Mouse (Mus musculus): ENCODE data around the gene Rapsn. TPM values are rescaled to one million over a fixed set of nuclear protein-coding genes. Genes with fewer than 3 reads are reported as not detected.
A peak's percentile ranks its signal among the peaks of the same experiment; 100 is the strongest.

The Rapsn gene
- total and polyA plus RNA-seq, 2 experiments from 2014 or later, result 1.2 to 2.4 TPM

DNA sequence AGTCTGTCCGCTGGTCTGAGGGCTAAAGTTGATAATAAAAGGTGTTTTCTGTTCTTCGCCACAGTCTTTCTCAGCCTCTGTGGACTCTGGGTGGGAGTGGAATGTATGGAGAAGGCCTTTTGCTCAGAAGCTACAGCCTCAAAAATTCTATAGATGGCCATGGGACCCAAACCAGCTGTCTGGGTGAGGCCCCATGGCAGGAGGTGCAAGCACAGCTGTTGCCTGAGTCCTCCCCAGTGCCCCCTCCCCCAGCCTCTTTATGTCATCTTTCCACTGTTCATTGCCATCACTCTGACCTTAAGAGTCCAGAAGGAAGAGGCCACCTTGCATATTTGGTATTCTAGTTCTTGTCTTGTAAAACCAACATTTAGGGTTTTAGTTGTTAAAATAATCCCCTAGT is 24.0 kb downstream of the Rapsn start:
- Histone ChIP-seq H3K27me3 (ENCODE audit: insufficient read depth, low read length) (no peaks in the 10 kb centered on the region), H3K36me3 (ENCODE audit: insufficient read depth, low read length) (peaks cover 58% of the 10 kb centered on the region), H3K4me2 (ENCODE audit: low read depth, low read length, poor library complexity, severe bottlenecking) (no peak overlapping the region), H3K9ac (replicated peaks; ENCODE audit: low read length, poor library complexity, severe bottlenecking) (no peak overlapping the region), H3K9me3 (ENCODE audit: low read length) (no peaks in the 10 kb centered on the region), H3K27ac (ENCODE audit: low read depth, low read length) (no peak overlapping the region), H3K4me3 (ENCODE audit: low read depth, low read length) (no peak overlapping the region), H3K4me1 (ENCODE audit: insufficient read depth, low read length) (peaks cover 3% of the 10 kb centered on the region; the same call in 1 of the 2 replicates)
- no peak for TF ChIP-seq CTCF (IDR thresholded peaks at IDR 0.05)
- no peak for ATAC-seq (ENCODE audit: low FRiP score)
- DNase-seq (ENCODE audit: low spot score), result no peak
- 95% methylated on average over 2 of the region's 2 CpGs for WGBS

DNA sequence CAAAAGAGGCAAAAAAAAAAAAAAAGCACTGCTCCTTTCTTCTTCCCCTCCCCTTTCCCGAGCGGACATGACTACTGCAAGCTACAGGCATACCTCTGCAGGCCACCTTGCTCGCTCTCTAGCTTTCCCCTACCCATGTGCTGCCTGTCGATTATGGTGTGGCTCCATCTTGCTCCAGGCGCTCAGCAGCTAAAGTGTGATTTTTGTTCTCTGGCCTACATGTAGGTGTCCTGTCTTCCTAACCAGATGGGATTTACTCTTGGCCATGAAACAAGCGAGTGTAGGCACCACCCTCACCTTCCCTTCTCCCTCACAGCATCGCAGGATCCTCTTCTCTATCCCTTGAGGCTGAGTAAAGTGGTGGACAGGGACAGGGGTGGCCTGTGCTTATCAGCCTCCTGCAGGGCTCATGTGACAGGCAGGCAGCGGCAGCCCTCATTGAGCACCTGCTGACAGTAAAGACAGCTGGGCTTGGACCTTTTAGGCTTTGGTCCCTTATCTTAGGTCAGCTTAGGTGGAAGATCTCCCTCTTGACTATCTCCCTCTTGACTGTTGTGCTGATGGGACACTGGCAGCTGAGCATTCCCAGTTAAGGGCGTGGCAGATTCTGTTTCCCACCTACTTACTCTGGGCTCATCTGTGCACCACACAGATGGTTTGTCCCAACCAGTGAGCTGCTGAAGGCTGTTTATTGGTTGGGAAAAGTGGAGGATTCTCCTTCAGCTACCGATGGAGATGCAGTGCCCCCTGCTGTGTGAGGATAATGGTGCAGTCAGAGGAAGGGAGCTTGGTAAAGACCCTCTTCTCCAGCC is 25.3 kb downstream of the Rapsn start:
- H3K9ac ChIP-seq (replicated peaks; ENCODE audit: low read length, poor library complexity, severe bottlenecking), result no peak overlapping the region
- no peaks in the 10 kb centered on the region for H3K4me1 ChIP-seq (ENCODE audit: insufficient read depth, low read length)
- H3K4me3 ChIP-seq (ENCODE audit: low read depth, low read length), result no peak overlapping the region
- no peaks in the 10 kb centered on the region for H3K9me3 ChIP-seq (ENCODE audit: low read length)
- DNase-seq (ENCODE audit: low spot score) (peak; percentile 63), ATAC-seq (ENCODE audit: low FRiP score) (peak; percentile 13; the same call in 1 of the 2 replicates)
- WGBS, result 78% methylated on average over 10 of the region's 10 CpGs
- peaks cover 60% of the 10 kb centered on the region for H3K36me3 ChIP-seq (ENCODE audit: insufficient read depth, low read length)
- peak; percentile 80 for TF ChIP-seq CTCF (IDR thresholded peaks at IDR 0.05)
- H3K27ac ChIP-seq (ENCODE audit: low read depth, low read length), result no peak overlapping the region
- no peaks in the 10 kb centered on the region for H3K27me3 ChIP-seq (ENCODE audit: insufficient read depth, low read length)
- H3K4me2 ChIP-seq (ENCODE audit: low read depth, low read length, poor library complexity, severe bottlenecking), result no peak overlapping the region

DNA sequence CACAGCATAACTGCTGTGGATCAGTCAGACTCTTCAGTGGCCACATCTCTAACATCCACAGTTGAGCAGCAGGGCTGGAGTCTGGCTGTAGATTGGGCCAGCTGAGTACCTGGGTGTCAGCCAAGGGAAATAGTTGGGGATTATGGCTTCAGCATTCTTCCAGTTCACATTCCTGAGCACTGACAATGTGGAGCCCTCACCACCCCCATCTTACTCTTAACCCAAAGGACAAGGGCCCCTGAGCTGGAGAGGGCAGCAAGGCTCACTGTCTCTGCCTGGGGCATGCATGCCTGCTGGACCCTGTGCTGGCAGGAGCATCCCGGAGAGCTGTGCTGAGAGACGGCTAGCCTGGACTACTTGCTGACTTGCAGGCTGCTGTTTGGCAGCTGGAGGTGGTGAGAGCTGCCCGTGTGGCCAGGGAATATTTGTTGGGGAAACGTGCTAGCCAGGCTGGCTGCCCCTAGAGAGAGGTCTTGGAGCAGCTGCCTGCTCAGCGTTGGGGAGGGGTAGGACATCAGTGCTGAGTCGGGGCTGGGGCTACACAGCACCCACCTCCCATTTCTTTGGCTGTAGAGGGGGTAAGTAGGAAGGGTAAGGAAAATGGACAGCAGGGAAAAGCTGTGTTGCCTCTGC is 26.5 kb downstream of the Rapsn start:
- Histone ChIP-seq H3K27me3 (ENCODE audit: insufficient read depth, low read length) (no peaks in the 10 kb centered on the region), H3K9me3 (ENCODE audit: low read length) (no peaks in the 10 kb centered on the region), H3K4me2 (ENCODE audit: low read depth, low read length, poor library complexity, severe bottlenecking) (no peak overlapping the region), H3K36me3 (ENCODE audit: insufficient read depth, low read length) (peaks cover 52% of the 10 kb centered on the region), H3K9ac (replicated peaks; ENCODE audit: low read length, poor library complexity, severe bottlenecking) (no peak overlapping the region), H3K4me3 (ENCODE audit: low read depth, low read length) (no peak overlapping the region), H3K4me1 (ENCODE audit: insufficient read depth, low read length) (no peaks in the 10 kb centered on the region), H3K27ac (ENCODE audit: low read depth, low read length) (no peak overlapping the region)
- ATAC-seq (ENCODE audit: low FRiP score), result no peak
- WGBS, result 76% methylated on average over 6 of the region's 6 CpGs
- no peak for TF ChIP-seq CTCF (IDR thresholded peaks at IDR 0.05)
- no peak for DNase-seq (ENCODE audit: low spot score)

DNA sequence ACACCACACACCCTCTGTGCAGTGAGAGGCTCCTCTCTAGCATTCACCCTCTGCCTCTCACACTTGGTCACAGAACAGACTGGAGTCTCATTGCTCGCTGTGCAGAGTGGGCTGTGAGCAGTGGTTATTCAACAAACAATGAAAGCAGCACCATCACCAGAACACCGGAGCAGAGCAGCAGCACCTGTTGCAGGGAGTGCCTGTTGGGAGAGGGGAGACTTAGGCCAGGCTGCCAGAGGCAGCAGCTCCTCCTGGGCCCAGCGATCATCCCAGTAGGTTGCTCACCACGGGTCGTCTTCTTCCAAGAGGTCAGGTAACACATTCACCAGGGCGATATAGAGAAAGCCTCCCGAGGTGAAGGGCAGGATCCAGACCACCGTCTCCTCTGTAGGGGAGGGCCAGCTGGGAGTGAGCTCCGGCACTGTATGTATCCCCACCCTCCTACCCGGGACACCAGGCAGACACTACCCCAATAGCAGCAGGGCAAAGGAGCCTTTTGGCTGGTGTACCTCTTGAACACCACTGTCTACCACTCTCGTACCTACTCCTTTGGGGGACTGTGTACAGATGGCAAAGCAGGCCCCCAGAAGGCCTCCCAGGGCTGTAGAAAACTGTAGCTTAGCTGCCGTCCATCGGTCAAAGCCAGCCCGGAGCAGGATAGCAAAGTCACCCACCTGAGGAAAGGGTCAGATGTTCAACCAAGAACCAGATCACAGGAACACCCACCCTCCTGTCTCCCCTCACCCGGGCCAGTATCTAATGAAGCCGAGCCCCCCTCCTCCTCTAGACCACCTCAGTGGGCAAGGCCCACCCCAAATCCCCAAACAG is 27.6 kb downstream of the Rapsn start:
- H3K4me1 ChIP-seq (ENCODE audit: insufficient read depth, low read length), result no peaks in the 10 kb centered on the region
- H3K27ac ChIP-seq (ENCODE audit: low read depth, low read length), result no peak overlapping the region
- 89% methylated on average over 16 of the region's 16 CpGs for WGBS
- H3K27me3 ChIP-seq (ENCODE audit: insufficient read depth, low read length), result no peaks in the 10 kb centered on the region
- H3K36me3 ChIP-seq (ENCODE audit: insufficient read depth, low read length), result peaks cover 43% of the 10 kb centered on the region
- DNase-seq (ENCODE audit: low spot score), result no peak
- no peak for ATAC-seq (ENCODE audit: low FRiP score)
- no peak overlapping the region for H3K4me3 ChIP-seq (ENCODE audit: low read depth, low read length)
- no peaks in the 10 kb centered on the region for H3K9me3 ChIP-seq (ENCODE audit: low read length)
- no peak overlapping the region for H3K9ac ChIP-seq (replicated peaks; ENCODE audit: low read length, poor library complexity, severe bottlenecking)
- no peak for TF ChIP-seq CTCF (IDR thresholded peaks at IDR 0.05)
- H3K4me2 ChIP-seq (ENCODE audit: low read depth, low read length, poor library complexity, severe bottlenecking), result no peak overlapping the region

DNA sequence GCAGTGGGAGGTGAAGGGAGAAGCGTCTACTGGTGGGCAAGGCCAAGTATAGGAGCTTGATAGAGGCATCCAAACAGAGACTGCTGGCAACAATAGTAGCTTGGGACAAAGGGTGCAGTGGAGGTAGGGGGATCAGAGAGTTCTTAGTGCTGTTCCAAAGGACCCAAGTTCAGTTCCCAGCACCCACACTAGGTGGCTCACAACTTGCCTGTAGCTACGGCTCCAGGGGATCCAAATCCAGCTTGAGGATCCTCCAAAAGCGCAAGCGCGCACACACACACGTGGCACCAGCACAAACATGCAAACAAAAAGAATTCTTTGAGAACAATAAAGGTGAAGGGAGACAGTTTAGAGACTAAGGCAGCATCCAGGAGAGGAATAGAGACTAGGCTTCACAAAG is 28.8 kb downstream of the Rapsn start:
- Histone ChIP-seq H3K27me3 (ENCODE audit: insufficient read depth, low read length) (no peaks in the 10 kb centered on the region), H3K9me3 (ENCODE audit: low read length) (no peaks in the 10 kb centered on the region), H3K4me2 (ENCODE audit: low read depth, low read length, poor library complexity, severe bottlenecking) (no peak overlapping the region), H3K27ac (ENCODE audit: low read depth, low read length) (no peak overlapping the region), H3K4me1 (ENCODE audit: insufficient read depth, low read length) (peaks cover 10% of the 10 kb centered on the region), H3K4me3 (ENCODE audit: low read depth, low read length) (no peak overlapping the region), H3K36me3 (ENCODE audit: insufficient read depth, low read length) (peaks cover 32% of the 10 kb centered on the region), H3K9ac (replicated peaks; ENCODE audit: low read length, poor library complexity, severe bottlenecking) (no peak overlapping the region)
- TF ChIP-seq CTCF (IDR thresholded peaks at IDR 0.05), result peak; percentile 17; the same call in 1 of the 2 replicates
- WGBS, result 91% methylated on average over 6 of the region's 6 CpGs
- no peak for ATAC-seq (ENCODE audit: low FRiP score)
- DNase-seq (ENCODE audit: low spot score), result no peak
